Mouse (Mus musculus) testis, postnatal 14 days (tissue): Measurements from ENCODE around the gene Clcn6.
A peak's percentile ranks its signal among the peaks of the same experiment; 100 is the strongest.

Experiments used
- DNase-seq: peaks from one replicate; pipeline ENCODE4 v3.0.0; 2021; ENCODE audit warnings: low spot score

The Clcn6 gene

DNA sequence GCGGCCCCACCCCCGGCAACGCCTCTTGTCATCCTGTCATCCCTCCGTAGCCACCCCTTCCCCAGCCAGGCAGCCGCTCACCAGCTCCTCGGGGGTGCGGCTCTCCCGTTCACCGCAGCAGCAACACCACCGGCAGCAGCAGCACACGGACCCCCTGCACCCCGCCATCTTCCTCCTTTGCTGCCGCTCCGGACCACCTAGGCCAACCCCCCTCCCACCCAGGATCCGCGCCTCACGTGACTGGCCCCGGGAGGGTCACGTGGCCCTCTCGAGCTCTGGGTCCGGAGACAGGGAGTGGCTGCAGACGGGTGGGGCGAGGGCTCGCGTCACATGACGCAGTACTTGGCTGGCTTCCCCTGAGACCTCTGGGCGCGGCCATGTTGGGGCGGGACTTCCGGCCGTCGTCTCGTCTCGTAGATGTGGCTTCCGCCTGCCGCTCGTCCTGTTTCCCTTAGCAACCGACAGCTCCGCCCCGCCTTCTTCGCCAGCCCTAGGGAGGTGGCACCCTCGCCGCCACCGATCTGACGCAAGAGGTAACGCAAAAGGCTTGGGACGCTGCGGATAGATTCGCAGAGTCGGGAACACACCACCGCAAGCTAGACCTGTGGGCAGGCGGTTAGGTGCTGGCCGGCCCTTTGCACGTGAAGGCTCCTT lies at the start of gene Clcn6, which contains the start of gene Mthfr:
Clcn6 (minus strand) TSS at position 222 of the 654 bp plus-strand sequence.
Mthfr (plus strand) TSS at position 478 of the 654 bp plus-strand sequence.
- DNase-seq, result peak; percentile 99

DNA sequence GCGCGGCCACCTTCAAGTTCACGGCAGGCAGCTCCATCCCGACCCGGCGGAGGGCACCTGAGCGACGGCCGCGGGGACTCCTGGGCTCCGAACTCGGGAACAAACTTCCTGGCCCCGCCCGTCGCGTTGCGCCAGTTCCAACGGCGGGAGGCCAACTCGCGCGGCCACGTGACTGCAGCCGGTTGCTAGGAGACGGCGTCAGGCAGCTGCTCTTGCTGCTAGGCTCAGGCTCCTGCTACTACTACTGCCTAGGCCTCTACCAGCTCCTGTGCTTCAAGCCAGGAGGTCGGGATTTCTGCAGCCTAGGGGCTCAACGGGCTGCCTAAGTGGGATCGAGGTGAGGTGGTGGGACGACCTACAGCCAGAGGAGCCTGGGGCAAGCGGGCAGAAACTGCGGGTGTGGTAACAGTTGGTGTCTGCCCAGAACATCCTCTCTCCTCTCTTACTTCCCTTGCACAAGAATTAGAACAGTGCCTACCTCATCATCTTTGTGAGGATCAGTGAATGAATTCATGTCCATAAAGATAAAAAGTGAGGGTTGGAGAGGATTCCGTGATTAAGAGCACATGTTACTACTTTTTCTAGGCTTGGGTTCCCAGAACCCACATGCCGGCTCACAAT lies 49.4 kb upstream of the Clcn6 start, which contains the start of gene Agtrap:
Agtrap (minus strand) TSS at position 125 of the 621 bp plus-strand sequence.
- DNase-seq, result peak; percentile 94

DNA sequence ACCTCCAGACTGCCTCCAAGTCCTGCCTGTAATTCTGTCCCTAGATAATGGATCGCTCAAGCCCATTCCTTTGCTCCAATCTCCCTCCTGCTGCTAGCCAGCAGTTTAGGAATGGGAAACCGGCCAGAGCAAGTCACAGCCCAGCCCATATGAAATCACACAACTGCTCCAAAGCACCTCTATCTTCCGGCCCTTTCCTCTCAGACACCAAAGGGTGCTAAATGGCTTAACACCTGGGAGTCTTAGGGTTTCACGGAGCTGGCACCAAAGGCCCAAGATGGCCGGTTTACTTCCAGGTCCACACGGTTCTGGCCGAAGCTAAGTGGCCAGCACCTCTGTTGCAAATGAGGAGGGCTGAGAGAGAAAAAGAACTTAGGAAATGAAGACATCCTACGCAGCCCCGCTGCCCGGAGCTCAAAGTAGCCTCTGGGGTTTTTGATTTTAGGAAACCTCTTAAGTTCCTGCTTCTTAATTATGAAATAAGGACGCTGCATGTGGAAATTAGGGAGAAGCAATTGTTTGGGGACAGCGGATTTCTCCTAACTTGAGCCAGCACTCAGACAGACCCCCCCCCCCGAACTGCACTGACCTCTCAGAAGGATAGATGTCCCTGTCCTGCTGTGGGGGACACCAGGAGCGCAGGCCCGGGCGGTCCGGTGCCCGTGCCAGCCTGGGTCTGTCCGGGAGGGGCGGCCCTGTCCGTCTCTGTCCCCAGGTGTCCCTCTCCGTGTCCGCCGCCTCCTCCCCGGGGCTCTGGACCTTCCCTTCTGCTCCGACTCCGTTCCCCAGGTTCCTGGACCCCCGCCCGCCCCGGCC lies 48.7 kb upstream of the Clcn6 start:
- DNase-seq, result peak; percentile 57

DNA sequence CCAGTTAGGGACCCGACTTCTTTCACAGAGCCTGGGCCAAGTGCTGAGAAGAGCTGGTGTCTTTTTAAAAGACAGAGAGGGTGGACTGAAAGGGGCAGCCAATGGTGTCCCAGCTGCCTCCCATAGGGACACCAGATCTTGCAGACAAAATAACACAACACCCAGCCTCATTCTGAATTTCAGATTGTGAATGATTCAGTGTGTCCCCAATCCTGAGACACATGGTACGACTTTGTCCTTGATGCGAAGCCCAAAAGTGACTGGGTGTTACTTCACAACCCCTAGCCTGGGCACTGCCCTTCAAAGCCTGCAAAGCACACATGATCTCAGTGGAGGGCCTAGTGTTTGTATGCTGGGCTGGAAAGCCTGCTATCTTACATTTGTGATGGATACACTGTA lies 47.3 kb upstream of the Clcn6 start:
- no peak for DNase-seq

DNA sequence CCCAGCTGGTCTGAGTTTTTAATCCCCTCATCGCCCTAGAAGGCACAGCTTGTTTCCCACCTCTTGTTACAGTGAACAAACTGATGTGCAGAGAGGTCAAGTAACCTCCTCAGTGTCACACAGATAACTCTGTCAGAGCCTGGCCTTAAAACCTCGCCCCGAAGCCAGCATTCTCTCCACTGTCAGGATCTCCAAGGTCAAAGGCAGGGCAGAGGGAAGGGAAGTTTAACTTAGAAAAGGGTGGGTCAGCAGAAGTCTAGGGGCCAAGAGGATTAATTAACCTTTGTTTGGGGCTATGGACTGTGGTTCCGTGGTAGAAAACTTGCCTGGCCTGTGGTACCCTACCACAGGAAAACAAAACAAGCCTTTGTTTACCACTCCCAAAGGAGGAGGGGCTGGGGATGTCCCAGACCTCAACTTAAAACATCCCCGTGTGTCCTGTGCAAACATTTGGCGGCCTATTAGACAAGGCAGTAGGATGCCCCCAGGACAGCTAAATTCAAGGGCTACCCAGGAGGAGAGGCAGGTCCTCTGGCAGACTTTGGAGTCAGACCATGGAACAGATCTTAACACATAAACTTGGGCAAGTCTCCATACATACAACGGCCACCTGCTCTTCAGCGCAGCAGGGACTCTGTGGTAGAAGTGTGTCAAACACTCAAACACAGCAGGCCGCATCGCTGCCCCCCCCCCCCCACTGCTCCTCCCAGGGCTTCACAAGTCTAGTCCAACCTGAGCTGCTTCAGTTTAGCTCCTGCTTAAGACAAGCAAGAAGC lies 46.7 kb upstream of the Clcn6 start:
- no peak for DNase-seq

DNA sequence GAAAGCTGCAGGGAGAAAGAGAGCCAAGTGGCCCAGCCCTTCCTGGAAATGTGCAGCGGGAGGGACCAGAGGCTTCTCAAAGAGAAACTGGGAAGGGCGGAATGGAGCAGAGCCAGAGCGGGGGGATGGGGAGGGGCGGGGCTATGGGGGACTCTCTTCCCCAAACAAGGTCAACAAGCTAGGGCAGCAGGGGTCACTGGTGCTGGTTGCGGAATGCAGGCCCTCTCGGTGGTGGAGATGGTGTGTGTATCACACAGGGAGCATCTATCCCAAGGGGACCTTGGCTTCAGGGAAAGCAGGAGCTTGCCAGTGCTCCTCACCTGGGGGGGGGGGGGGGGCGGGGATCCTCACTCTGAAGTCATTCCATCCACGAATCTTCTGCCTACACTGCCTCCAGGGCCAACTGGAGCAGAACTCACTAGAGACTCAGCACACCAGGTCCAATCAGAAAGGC lies 45.7 kb upstream of the Clcn6 start:
- DNase-seq, result no peak

DNA sequence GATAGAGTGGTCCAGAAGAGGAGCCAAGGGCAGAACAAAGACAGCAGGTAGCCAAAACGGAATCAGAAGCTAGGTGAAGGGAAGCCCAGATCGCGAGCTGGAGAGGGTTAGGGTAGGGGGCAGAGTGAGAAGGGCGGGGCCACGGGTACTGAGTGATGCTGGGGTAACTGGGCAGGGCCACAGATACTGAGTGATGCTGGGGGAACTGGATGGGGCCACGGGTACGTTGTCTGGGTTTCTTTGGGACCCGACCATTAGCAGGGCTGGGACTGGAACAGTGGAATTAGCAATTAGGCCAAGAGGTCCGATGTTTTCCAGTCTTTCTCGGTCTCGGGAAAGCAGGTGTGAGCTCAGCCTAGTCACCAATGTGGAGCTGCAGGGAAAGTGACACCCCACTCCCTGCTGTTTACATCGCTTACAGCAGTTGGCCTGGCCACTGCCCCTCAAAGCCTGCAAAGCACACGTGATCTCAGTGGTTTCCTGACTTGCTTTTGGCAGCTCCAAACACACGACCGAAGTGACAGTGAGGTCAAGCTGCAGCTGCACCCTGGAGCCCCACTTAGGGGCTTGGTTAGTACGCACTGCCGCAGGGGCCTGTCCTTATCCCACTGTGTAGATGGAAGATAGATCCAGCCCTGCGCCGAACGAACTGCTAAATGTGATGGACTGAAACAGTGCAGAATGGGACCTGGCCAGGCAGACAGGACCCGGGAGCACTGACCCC lies 44.7 kb upstream of the Clcn6 start:
- no peak for DNase-seq

DNA sequence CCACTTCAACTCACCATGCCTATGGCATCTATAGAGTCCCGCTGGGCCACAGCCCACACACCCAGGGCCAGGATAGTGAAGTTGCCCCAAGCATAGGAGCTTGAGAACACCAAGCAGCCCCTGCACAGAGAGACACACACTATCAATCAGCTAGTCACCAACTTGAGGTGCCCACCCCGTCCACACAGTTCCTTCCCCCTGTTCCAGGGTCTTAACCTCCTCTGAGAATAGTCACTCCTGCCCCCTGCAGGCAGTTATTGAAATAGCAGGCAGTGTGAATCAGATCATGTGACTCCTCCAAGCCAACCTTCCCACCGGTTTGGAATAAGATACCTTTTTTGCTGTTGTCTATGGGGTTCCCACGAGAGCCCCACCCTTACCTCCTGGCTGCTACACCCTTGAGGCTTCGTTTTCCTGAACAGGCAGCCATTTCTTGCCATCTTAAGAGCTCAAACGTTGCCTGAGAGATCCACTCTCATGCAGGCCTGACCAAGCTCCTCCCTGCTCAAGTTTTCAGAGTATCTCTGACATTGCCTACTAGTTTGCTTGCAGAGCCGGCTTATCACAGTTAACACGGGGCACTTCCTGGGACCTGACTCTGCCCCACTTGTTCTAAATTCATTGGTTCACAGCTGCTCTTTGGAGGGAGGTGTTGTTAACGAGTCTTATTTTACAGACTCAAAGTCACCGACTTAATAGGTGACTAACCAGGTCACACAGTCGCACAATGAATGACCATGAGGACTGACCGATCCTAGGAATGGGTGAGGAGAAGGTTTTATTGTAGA lies 43.8 kb upstream of the Clcn6 start:
- peak; percentile 59 for DNase-seq

DNA sequence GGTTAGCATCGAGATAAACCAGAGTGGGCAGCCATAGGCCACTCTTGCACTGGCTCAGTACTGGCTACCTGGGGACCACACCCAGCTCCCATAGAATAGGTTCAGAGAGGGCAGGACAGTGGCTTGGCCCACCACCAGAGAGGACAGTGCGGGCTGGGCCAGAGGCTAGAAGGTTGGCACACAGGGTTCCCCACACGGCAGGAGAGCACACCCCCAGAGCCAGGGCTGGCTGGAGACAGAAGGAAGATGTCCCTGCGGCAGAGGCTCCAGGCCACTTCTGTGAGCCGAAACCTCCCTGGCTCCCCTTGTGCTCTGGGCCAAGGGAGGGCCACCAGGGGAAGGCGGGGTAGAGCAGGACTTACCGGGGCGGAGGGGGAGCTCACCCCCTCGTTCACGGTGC lies 42.6 kb upstream of the Clcn6 start:
- DNase-seq, result no peak

DNA sequence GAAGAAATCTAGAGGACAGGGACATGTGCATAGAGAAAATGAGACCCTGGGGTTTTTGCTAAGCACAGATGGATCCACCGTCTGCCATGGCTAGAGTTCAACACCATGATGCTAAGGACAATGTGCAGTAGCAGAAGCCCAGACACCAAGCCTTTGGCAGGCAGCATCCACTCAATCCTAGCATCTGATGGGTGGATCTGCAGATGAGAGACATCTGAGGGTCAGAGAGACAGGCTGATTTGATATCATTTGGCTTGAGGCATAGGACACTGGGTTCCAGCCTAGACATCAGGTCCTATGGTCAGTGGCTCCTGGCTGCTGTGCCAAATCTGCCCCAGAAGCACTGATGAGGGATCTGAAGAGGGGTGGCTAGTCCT lies 42.0 kb upstream of the Clcn6 start:
- DNase-seq, result no peak

DNA sequence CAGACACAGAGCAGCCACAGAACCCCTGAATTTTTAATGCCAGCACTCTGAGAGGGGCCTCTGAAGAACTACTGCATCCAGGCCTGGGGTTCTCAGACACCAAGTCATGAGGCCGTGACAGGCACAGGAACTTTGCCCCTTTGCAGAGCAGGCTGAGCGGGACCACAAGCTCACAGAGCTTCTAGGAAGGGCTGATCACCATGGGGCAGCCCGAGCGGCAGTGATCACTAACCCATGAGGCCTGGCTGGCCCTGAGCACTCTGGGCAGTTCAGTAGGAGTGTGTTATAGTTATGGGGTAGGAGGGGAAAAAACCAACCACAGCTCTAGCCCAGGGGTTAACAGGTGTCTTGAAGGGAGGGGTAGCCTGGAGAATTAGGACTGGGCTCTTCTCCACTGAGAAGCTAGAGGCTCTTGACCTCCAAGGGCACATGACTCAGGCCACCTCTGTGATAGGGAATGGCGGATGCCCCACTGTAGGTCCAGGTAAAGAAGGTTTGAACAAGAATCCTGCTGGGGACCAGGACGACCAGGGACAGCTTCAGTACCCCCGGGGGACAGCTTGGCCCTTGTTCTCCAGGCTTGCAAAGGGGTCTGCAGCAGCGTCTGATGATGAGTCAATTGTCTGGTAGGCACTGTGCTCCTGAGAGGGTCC lies 41.4 kb upstream of the Clcn6 start:
- no peak for DNase-seq

DNA sequence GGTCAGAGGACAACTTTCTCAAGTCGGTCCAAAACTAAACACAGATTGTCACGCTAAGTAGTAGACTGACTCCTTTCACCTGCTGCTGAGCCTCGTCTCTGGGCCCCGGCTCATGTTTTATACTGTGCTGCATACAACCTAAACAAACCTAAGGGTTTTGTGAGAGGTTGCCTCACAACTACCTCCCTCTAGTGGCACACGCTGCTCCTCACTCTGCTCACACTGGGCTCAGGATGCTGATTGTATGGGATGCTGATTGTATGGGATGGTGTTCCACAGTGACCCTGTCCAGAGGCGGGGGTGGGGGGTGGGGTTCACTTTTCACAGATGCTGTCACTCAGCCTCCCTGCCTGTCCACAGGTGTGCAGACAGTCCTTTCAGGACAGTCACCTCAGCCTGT lies 40.6 kb upstream of the Clcn6 start:
- no peak for DNase-seq

DNA sequence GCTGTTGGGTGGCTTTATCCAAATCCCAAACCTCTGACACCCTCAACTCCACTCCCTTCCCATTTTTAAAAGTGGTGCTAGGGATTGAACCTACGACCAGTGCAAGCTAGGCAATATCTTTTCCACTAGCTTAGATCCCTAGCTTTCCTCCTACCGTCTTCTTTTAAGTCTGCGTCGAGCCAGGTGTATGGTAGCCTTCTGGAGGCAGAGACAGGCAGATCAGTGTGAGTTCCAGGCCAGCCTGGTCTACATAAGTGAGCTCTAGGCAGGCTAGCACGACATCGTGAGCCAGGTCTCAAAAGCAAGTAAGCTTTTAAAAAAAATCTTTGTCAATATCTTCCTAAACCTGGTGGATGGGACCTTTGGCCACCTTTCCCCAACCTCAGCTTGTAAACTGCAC lies 37.3 kb upstream of the Clcn6 start:
- DNase-seq, result no peak

DNA sequence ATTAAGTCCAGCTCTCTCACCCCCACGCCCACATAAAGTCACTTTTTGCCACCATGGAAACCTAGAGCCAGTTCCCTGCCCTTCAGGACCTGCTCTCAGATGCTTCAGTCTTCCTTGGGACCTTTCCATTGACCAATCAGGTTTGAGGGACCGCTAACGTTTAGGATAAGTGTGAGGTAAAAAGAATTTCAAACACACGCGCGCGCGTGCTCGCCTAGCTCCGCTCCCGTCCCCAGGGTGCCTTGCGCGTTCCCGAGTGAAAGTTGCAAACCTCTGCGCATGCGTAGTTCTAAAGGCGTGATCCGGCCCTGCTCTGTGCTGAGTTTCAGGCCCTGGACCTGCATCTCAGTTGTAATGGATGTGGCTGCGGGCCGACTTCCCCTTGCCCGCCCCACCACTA lies 36.6 kb upstream of the Clcn6 start:
- DNase-seq, result peak; percentile 84

DNA sequence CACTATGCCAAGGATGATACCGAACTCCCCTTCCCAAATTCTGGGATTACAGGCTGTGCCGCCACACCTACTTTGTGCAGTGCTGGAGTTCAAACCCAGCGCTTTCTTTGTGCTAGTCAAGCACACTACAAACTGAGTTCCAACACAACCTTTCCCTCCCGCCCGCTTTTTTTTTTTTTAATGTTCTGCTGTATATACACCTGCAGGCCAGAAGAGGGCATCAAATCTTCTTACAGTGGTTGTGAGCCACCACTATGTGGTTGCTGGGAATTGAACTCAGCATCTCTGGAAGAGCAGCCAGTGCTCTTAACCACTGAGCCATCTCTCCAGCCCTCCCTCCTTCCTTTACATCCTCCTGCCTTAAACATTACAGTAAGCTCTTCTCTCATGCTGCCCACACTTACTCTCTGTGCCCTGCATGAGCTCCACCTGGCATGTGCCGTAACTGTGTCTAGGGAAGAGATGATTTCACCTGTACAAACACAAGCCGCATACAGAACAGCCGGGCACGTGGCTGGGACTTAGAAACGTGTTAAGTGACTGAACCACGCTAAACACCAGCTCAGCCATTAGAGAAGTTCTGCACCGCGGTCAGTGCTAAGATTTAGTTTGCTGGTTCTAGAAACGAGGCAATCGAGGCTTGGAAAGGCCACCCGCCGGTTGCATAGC lies 36.0 kb upstream of the Clcn6 start:
- DNase-seq, result no peak

DNA sequence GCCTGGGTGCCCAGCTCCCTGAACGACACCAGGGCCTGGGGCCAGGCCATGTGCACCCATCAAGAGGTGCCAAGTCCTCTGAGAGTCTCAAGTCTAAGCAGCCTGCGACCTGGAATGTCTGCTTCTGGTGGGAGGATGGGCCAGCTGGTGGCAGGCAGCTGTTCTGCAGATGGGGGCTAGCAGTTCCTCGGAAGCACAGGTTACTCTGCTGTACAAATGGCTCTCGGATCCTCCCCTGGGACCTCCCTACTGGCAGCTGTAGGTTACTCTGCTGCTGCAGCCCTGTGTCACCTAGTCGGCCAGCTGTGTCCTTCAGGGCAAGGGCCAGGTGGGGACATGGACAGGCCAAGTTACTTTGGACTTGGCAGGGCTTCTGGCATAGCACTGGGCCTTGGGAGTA lies 32.9 kb upstream of the Clcn6 start:
- no peak for DNase-seq

DNA sequence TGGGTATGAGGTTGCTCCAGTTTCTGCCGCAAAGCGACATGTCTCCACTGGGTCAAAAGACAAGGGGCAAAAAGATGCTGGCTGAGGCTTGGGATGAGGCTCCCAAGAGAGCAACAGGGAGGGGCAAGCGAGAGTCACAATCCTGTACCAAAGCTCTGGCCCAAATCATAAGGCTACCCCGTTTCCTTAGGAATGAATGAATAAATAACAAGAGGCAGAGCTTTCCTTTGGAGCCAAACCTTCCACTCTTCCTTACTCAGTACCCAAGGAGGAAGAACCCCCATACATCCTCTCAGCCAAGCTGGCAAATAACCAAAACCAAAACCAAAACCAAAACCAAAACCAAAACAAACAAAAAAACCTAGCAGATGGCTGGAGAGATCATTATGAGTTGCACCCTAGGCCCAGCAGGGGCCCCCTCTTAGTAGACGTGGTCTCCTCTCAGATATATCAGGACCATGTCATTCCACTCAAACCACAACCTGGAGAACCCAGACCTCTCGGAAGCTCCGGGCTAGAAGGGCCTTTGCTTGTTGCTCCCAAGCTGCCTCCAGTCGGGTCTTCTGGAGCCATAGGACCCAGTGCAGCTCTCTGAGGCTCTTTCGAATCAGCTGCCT lies 31.1 kb upstream of the Clcn6 start:
- DNase-seq, result no peak

DNA sequence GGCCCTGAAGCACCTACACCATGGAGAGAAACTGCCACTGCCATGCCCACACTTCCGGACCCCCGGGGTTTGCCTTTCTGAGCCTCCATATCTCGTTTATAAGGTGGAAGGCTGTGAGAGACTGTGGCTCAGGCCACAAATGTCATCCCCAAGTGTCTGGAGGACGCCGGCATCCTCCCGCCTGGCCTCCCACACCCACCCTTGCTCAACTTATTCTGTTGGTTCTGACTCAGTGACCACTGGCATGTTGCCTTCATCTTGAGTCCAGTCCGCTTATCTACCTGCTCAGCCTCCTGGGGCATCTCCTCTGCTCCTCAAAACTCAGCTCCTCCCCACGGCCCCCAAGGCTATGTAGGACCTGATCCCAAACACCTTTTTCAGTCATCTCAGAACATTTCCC lies 28.7 kb upstream of the Clcn6 start:
- DNase-seq, result no peak

DNA sequence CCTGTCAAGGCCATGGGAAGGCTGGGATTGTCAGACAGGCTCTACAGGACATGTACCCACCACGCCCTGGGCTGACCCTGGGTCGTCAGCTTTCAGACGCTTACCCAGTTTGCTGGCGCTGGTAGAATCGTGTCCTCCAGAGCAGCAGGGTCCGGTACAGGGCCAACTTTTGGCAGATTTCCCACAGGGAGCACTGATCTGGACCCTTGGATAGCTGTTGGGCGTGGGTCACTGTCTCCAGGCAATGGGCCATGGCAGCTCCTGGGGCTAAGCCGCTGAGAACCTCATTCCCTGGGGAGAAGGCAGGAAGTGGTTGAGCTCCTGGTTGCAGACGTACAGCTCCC lies 27.8 kb upstream of the Clcn6 start:
- peak; percentile 86 for DNase-seq
